Mouse (Mus musculus) monocyte, adult 2 months (primary cell): ENCODE measurements around the gene Cst3.

Experiments used
- DNase-seq, 2 experiments: peaks; one replicate each; pipeline ENCODE4 v3.0.0; 2022; ENCODE audit warnings: low spot score in 2 of 2, low read depth in 1 of 2

Gene Cst3

DNA sequence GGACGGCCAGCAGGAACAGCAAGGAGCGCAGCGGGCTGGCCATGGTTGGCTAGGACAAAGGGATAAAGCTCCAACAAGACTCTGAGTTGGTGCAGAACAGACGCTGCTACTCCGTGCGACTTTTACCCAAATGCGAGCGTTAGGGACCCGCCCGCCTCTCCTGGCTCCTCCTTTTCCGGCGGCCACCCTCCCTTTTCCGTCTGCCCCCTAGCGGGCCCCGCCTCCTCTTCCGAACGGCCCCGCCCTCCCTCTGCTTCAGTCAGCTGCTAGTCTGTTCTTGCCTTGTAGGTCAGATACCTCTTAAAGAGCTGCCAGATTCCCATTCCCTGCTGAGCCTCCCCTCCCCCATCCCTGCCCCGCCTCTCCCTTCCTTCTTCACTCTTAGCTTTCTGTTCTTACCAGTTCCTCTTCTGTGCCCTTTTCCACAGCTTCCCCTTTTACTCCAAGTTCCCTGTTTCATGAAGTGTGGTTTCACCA, at the start of gene Cst3:
Cst3 (minus strand) TSS at position 358 of the 477 bp plus-strand sequence.
- DNase-seq, result peak; percentile 91 to 94

GRCm38 (mm10) chr2:148902286-148902685, 26.8 kb upstream of the Cst3 start:
- DNase-seq, result peak; percentile 13 to 40

DNA sequence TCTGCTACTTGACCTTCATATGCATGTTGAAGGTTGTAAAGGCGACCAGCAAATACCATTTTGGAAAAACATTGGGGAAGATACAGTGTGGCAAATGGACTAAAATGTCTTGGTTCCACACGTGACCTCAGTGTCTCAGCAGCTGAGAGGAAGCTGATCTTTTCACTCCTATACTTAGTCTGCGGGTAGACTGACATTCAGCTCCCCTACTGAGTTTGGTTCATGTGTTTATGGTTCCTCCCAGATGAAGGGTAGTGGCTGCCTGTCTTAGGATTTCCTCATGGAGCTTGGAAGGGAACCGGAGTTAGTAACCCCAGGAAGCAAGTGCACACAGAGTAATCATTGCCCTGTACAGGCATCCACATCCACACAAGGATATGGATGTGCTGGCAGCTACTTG, 24.8 kb upstream of the Cst3 start:
- no peak for DNase-seq

- DNase-seq, result no peak
Observed at GRCm38 (mm10) chr2:148896219-148896618, 20.7 kb upstream of the Cst3 start.

DNA sequence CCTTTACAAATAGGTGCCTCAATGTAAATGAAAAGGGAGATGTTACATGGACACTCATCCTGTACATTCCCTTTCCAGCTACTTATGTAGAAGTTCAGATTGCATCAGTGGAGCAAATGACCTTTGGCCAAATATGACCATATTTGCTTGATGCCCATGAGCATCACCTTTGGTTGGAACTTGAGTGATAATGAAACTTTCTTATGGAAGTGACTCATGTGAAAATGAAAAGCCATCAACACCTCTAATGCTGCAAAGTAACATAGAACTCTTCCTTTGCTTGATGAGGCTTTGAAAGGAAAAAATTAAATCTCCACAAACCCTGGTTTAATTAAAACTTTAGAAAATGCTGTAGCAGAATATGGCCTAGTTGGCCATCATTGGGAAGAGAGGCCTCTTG, 17.6 kb upstream of the Cst3 start:
- no peak for DNase-seq

DNA sequence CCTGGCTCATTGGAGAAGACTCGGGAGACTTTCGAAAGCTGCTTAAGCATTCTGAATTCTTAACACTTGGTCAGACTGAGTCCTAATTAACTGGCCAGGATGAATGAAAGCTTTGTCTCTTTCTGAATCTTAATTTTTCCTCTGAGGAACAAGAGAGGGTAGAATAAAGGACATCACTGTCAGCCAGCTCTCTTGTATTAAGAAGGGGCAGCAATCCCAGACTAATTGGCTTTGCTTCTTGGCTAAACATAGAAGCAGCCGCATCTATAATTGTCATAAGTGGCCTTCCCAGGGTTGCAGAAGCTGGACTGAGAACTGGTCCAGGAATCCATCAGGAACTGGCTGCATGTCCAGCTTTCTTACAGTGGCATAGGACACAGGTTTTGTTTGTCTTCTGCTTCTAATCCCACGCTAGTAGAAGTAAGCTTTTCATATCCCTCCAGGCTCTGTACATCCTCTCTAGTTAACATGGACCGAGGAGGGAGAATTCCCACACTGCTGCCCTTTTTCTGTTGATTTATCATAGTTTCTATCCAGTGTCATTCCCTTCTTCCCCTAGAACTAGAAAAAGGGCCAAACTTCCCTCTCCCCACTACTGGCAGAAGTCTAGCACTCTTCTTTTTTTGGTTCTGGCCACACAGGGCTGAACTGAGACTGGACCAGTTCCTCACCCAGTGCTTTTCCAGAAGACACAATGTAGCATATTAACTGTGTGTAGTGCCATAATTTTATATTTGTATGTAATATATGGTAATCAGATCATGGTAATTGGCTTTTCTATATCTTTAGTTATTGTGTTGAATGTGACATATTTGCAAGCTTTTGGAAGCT, 14.7 kb upstream of the Cst3 start:
- DNase-seq, result no peak

GRCm38 (mm10) chr2:148889331-148890010, 14.0 kb upstream of the Cst3 start:
- DNase-seq, result no peak

- DNase-seq, result no peak
Observed at GRCm38 (mm10) chr2:148888872-148889271, 13.4 kb upstream of the Cst3 start.

DNA sequence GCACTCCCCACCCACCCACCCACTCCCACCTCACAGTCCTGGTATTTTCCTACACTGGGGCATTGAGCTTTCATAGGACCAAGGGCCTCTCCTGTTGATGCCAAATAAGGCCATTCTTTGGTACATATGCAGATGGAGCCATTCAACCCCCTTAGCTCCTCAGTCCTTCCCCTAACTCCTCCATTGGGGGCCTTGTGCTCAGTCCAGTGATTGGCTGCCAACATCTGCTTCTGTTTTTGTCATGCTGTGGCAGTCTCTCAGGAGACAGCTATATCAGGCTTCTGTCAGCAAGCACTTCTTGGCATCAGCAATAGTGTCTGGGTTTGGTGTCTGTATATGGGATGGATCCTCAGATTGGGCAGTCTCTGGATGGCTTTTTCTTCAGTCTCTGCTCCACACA, 9.2 kb upstream of the Cst3 start:
- no peak for DNase-seq

DNA sequence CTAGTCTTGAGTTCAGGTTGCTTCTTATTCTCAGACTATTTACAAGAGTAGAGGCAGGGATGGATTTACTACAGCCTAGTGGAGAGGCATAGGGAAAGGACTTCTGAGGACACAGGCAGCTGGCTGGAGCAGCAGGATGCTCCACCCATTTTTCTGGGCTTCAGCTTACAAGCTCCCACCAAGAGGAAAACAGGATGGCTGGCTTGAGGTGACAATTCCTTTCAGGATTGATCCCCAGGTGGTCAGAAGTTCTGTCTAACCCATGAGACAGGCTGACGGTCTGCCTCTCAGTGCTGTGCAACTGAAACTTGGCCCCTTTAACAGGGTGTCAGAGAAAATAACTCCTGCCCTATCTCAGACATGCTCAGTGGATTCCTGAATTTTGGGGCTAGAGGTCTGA, 3.7 kb upstream of the Cst3 start:
- no peak for DNase-seq

DNA sequence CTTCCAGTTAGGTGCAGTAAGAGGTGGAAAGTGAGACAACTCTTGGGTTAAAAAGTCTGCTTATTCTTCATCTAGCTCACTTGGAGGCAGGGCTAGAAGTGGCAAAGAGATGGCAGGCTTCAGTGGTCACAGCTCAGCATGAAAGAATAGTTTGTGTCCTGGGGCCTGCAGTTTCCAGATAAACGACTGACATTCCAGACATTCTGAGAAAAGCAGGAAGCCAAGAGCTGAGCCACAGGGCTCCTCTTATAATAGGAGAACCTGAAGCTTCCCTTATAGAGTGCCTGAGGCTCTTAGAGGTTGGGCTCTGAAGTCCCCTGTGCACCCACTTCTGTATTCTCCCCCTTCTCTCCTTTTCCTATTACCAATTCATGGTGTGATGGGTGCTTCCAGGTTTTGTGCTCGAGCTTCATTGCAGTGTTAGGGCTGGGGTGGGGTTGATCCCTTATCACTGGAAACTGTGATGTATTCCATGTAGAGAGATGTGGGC, 3.2 kb upstream of the Cst3 start:
- no peak for DNase-seq

GRCm38 (mm10) chr2:148877016-148877770, 1.7 kb upstream of the Cst3 start:
- DNase-seq, result no peak

DNA sequence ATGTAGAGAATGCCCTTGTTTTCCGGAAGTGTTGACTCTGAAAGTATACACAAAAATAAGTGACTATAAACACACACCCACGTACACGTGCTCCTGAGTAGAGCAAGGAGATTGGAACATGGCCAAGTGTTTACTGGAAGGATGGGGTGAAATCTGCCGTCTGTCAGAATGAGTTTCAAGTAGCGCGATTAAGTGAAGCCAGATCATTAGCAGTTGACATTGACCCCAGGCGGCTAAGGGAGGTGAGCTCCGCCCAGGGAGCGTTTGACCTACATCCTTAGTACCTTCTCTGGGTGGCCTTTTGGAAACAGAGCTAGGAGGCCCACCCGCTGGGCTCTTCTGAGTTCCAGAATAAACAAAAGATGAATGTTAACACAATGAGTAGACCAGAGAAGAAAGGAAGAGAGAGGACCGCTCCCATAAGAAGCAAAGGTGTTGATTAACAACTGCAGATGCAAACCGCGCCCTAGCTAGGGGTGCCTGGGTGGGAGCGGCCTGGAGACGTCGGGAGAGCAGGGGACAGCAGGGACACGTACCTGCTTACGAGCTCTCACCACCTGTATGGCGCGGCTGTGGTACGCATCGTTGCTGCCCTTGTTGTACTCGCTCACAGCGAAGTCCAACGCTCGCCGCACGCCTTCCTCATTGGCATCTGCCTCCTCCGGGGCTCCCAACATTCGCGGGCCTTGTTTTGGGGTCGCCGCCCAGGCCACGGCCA, 716 bp downstream of the Cst3 start:
- DNase-seq, result no peak

DNA sequence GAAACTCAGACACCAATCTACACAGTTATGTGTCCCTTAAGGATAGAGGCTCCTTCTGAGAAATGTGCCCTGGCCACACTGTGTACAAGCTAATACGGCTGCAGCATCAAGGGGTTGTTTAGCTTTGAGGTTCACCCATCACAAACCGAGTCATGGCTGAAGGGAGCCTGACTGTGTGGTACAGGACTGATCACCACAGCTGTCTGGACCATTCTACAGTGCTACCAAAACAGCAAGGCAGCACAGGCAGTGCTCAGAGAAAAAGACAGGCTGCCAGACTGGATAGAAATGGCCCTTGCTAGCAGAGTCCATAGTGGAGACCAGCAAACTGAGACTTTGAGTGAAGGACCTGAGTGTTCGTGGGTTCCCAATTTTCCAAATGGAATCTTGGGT, 1.3 kb downstream of the Cst3 start:
- DNase-seq, result no peak

- DNase-seq, result no peak
Observed at GRCm38 (mm10) chr2:148872860-148873259, 2.6 kb downstream of the Cst3 start.

- no peak for DNase-seq
Observed at GRCm38 (mm10) chr2:148870526-148870925, 5.0 kb downstream of the Cst3 start.

GRCm38 (mm10) chr2:148868959-148869358, 6.5 kb downstream of the Cst3 start:
- no peak for DNase-seq

DNA sequence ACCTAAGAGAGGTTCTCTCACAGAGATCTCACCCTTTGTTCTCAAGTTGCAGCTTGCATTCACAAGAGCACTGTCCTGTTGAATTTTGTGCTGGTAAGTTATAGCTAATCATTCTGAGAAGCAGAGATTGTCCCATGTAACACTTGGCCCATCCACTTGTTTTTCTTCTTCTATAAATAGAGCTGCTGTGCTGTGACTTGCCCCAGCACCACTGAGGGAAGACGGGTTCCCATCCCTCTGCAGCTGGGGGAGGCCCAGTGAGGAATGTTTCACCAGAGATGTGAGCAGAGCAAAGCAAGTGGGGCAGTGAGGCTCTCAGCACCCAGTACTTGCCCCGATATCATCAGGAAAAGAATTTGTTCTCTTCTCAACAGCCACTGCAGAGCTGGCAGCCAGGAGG, 10.5 kb downstream of the Cst3 start, which contains the start of gene 9230104L09Rik:
9230104L09Rik (minus strand) TSS at position 73 of the 400 bp plus-strand sequence.
- DNase-seq, result no peak

DNA sequence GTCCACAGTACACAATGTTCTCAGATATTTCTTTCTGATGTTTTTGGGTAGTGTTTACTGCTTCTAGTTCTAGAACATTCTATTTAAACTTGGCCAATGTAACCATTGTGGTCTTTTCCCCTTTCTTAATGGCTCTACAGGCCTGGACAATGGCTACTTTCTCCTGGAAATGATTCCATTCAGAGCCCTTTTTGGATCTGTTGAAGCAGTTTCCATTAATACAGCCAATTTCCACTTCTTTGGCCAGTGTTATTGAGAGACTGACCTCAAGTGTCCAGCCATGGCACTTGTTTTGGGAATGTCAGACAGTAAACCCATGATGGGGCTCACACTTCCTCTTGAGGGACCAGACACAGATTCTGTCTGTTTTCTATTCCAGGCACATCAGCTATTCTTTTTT, 13.8 kb downstream of the Cst3 start:
- no peak for DNase-seq

GRCm38 (mm10) chr2:148860993-148861392, 14.5 kb downstream of the Cst3 start:
- no peak for DNase-seq

DNA sequence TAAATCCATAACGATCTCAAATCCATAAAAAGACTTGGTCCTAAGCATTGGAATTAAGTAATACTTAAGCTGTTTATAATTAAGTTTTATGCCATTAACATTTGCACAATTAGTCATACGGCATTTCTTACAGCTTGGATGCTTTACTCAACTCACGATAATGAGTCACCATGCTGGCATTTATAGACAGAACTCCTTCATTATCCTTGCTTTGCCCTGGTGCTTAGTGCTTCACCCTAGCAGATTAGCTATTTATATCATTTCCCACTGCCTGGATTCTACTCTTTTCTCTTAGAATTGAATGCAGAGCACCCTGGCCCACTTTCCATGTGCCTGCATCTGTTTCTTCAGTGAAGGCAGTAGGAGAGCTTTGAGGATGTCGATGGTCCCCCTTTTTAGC, 18.0 kb downstream of the Cst3 start:
- DNase-seq, result no peak
